Mouse (Mus musculus) CH12.LX (cell line): ENCODE data around the gene Scrt2. TPM values are rescaled to one million over a fixed set of nuclear protein-coding genes. Genes with fewer than 3 reads are reported as not detected.

Experiments used
- DNase-seq: peaks from one replicate; pipeline ENCODE4 v3.0.0-alpha.2; 2013; ENCODE audit errors: extremely low read depth
- H3K27ac ChIP-seq: 2 replicates; pipeline ENCODE4 v1.5.1; 2012; ENCODE audit warnings: low read depth, mild to moderate bottlenecking, control low read depth, moderate library complexity; ENCODE audit not compliant: insufficient read depth
- H3K27me3 ChIP-seq: replicated peaks from 2 replicates; pipeline ENCODE3; 2012; ENCODE audit warnings: inconsistent platforms
- H3K36me3 ChIP-seq, 2 experiments: replicated peaks in 1 of 2; 2 replicates each; pipeline versions ENCODE3 to v1.6.1; 2012; ENCODE audit warnings: inconsistent platforms in 1 of 2, low read length in 1 of 2, mild to moderate bottlenecking in 1 of 2, mixed read lengths in 1 of 2, moderate library complexity in 1 of 2; ENCODE audit not compliant: control insufficient read depth in 1 of 2, insufficient read depth in 1 of 2
- H3K4me1 ChIP-seq, 2 experiments: 2 replicates each; pipeline ENCODE4 v1.6.1; 2012; ENCODE audit warnings: inconsistent platforms in 1 of 2, moderate library complexity in 1 of 2; ENCODE audit not compliant: insufficient read depth in 2 of 2, control insufficient read depth in 1 of 2
- H3K4me2 ChIP-seq: 2 replicates; pipeline ENCODE4 v1.6.1; 2012; ENCODE audit warnings: low read depth, mild to moderate bottlenecking, control low read depth; ENCODE audit not compliant: poor library complexity, insufficient read depth, severe bottlenecking
- H3K4me3 ChIP-seq, 3 experiments: fragments of 150-350 bp in 1 of 3; sonication (generic) in 1 of 3; replicated peaks in 1 of 3; 2 replicates each; pipeline versions ENCODE3 to v1.5.1; 2011 to 2012; ENCODE audit warnings: low read depth in 2 of 3, low read length in 2 of 3, mild to moderate bottlenecking in 2 of 3, moderate library complexity in 2 of 3, control low read depth in 1 of 3, improper control_type of control experiment in 1 of 3, inconsistent platforms in 1 of 3, mixed read lengths in 1 of 3; ENCODE audit not compliant: poor library complexity in 1 of 3
- H3K79me2 ChIP-seq: replicated peaks from 2 replicates; pipeline ENCODE4 v1.6.1; 2012; ENCODE audit warnings: mild to moderate bottlenecking, moderate library complexity; ENCODE audit not compliant: control insufficient read depth, poor library complexity, insufficient read depth, severe bottlenecking; ENCODE audit errors: extremely low read depth
- H3K9ac ChIP-seq: 2 replicates; pipeline ENCODE4 v1.6.1; 2012; ENCODE audit warnings: low read depth, mild to moderate bottlenecking, control low read depth, moderate library complexity; ENCODE audit not compliant: insufficient read depth
- H3K9me3 ChIP-seq: replicated peaks from 2 replicates; pipeline ENCODE3; 2012; ENCODE audit warnings: low read length, inconsistent platforms, mixed read lengths
- CHD1 ChIP-seq: IDR thresholded peaks from 2 replicates; pipeline ENCODE4 v1.6.1; 2012; ENCODE audit warnings: low read depth, low read length, improper control_type of control experiment, inconsistent platforms
- CHD2 ChIP-seq: IDR thresholded peaks from 2 replicates; pipeline ENCODE4 v1.6.1; 2011; ENCODE audit warnings: low read length, improper control_type of control experiment
- E2F4 ChIP-seq: IDR thresholded peaks from 2 replicates; pipeline ENCODE4 v1.6.1; 2011; ENCODE audit warnings: low read depth, low read length, improper control_type of control experiment; ENCODE audit not compliant: insufficient replicate concordance
- ELF1 ChIP-seq: IDR thresholded peaks from 2 replicates; pipeline ENCODE4 v1.6.1; 2014; ENCODE audit warnings: low read depth, mild to moderate bottlenecking, inconsistent platforms, low read length, improper control_type of control experiment
- ETS1 ChIP-seq: conservative IDR thresholded peaks from 2 replicates; pipeline ENCODE4 v1.6.1; 2012; ENCODE audit warnings: low read depth, mild to moderate bottlenecking, inconsistent platforms, low read length, improper control_type of control experiment, moderate library complexity
- GABPA ChIP-seq: IDR thresholded peaks from 2 replicates; pipeline ENCODE4 v1.6.1; 2012; ENCODE audit warnings: low read depth, low read length, improper control_type of control experiment, inconsistent platforms; ENCODE audit not compliant: insufficient replicate concordance
- HCFC1 ChIP-seq: IDR thresholded peaks from 2 replicates; pipeline ENCODE4 v1.6.1; 2012; ENCODE audit warnings: low read depth, mild to moderate bottlenecking, inconsistent platforms, low read length, improper control_type of control experiment
- IRF4 ChIP-seq: IDR thresholded peaks from 2 replicates; pipeline ENCODE4 v1.6.1; 2014; ENCODE audit warnings: low read depth, mild to moderate bottlenecking, inconsistent platforms, low read length, improper control_type of control experiment
- JUN ChIP-seq: IDR thresholded peaks from 2 replicates; pipeline ENCODE4 v1.6.1; 2011; ENCODE audit warnings: low read depth, mild to moderate bottlenecking, low read length, improper control_type of control experiment, moderate library complexity; ENCODE audit not compliant: insufficient read depth
- KAT2A ChIP-seq: IDR thresholded peaks from 2 replicates; pipeline ENCODE4 v1.6.1; 2012; ENCODE audit warnings: low read length, improper control_type of control experiment, inconsistent platforms; ENCODE audit not compliant: insufficient replicate concordance
- MAX ChIP-seq: IDR thresholded peaks from 2 replicates; pipeline ENCODE4 v1.6.1; 2011; ENCODE audit warnings: low read length, improper control_type of control experiment
- NRF1 ChIP-seq: IDR thresholded peaks from 2 replicates; pipeline ENCODE4 v1.6.1; 2014; ENCODE audit warnings: low read depth, mild to moderate bottlenecking, inconsistent platforms, low read length, improper control_type of control experiment, moderate library complexity
- POLR2AphosphoS2 ChIP-seq: IDR thresholded peaks from 2 replicates; pipeline ENCODE4 v1.6.1; 2011; ENCODE audit warnings: low read depth, low read length, improper control_type of control experiment
- RAD21 ChIP-seq: IDR thresholded peaks from 2 replicates; pipeline ENCODE4 v1.6.1; 2011; ENCODE audit warnings: low read depth, mild to moderate bottlenecking, low read length, improper control_type of control experiment, moderate library complexity
- RCOR1 ChIP-seq: conservative IDR thresholded peaks from 2 replicates; pipeline ENCODE4 v1.6.1; 2012; ENCODE audit warnings: low read depth, mild to moderate bottlenecking, inconsistent platforms, low read length, improper control_type of control experiment
- SIN3A ChIP-seq: IDR thresholded peaks from 2 replicates; pipeline ENCODE4 v1.6.1; 2012; ENCODE audit warnings: low read length, improper control_type of control experiment, inconsistent platforms
- SMC3 ChIP-seq: IDR thresholded peaks from 2 replicates; pipeline ENCODE4 v1.6.1; 2011; ENCODE audit warnings: low read depth, low read length, improper control_type of control experiment
- TBP ChIP-seq: conservative IDR thresholded peaks from 2 replicates; pipeline ENCODE4 v1.6.1; 2011; ENCODE audit warnings: low read depth, low read length, improper control_type of control experiment
- TCF12 ChIP-seq: IDR thresholded peaks from 2 replicates; pipeline ENCODE4 v1.6.1; 2014; ENCODE audit warnings: low read depth, mild to moderate bottlenecking, inconsistent platforms, low read length, improper control_type of control experiment
- USF2 ChIP-seq: conservative IDR thresholded peaks from 2 replicates; pipeline ENCODE4 v1.6.1; 2011; ENCODE audit warnings: low read depth, low read length, improper control_type of control experiment
- ZC3H11A ChIP-seq: IDR thresholded peaks from 2 replicates; pipeline ENCODE4 v1.6.1; 2012; ENCODE audit warnings: low read depth, mild to moderate bottlenecking, inconsistent platforms, low read length, improper control_type of control experiment
- dilution Hi-C: fragments of 300-500 bp; cut with MboI; formaldehyde crosslinking; loops from 2 replicates; pipeline ENCODE4 v1.14.3; 2020; ENCODE audit warnings: low sequenced_read_pairs; ENCODE audit not compliant: extremely low pct_unique_long_range_greater_than_20kb, extremely low pct_ligation_motif_present
- in situ Hi-C: fragments of 300-500 bp; cut with MboI; formaldehyde crosslinking; loops from 3 replicates; pipeline ENCODE4 v1.14.3; 2019; ENCODE audit warnings: low sequenced_read_pairs, low pct_ligation_motif_present, low pct_unique_long_range_greater_than_20kb, mixed read lengths
- polyA plus RNA-seq: library from polyadenylated mRNA; unstranded; fragments of >175 nt; gene quantifications from 2 replicates; pipeline ENCODE4 v1.2.1, GENCODE M21; 2012; ENCODE audit warnings: low read depth; ENCODE audit not compliant: insufficient read length
- total RNA-seq, 2 experiments: library from RNA; depleted of rRNA; stranded (reverse); fragments of 300-350 nt in 1 of 2; fragments of >200 nt in 1 of 2; gene quantifications; 2 replicates each; pipeline ENCODE4 v1.2.3; 2012 to 2014

The Scrt2 gene
- total and polyA plus RNA-seq, 3 experiments = not detected

DNA sequence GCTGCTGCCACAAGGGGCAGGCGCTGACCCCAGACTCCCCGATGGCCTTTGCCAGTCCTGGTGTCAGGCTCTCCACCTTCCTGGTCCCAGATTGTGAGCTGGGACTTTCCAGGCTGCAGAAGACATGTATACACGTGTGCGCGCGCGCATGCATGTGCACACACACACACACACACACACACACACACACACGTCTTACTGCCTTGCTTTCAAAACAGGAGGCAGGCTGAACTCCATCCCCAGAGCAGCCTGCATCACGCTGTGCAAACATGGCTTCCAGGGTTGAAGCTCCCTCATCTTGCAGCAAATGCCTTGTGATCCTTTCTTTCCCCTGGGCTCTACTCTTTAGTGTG lies 11.9 kb upstream of the Scrt2 start:
- peaks cover 85% of the 10 kb centered on the region for H3K27me3 ChIP-seq
- no peak overlapping the region for H3K4me2 ChIP-seq
- H3K9me3 ChIP-seq = peaks cover 3% of the 10 kb centered on the region
- in situ Hi-C loops (no loop called here), dilution Hi-C loops (no loop called here)
- no peaks in the 10 kb centered on the region for H3K79me2 ChIP-seq
- no peak overlapping the region for H3K4me3 ChIP-seq
- TF ChIP-seq HCFC1 (no peak), ZC3H11A (no peak)
- no peak overlapping the region for H3K9ac ChIP-seq
- H3K36me3 ChIP-seq = no peaks in the 10 kb centered on the region
- no peak overlapping the region for H3K27ac ChIP-seq
- H3K4me1 ChIP-seq = no peaks in the 10 kb centered on the region
- DNase-seq = no peak

DNA sequence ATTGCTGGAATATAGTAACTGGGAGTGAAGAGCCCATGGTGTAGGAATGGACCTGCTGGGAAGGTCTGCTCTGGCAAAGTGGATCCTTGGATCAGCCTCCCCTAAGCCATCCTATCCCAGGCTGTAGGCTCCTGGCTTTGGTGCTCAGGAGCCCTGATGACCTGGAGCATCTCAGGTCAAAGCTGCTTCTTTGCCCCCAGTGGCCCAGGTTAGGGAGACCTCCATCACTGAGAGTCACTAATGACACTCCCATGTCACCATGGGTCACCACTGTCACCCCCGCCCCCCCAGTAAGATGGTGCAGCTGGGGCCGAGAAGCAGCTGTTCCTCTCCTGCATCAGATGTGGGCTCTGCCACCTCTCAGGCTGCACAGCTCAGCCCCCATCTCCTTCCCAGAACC lies 11.4 kb upstream of the Scrt2 start:
- Histone ChIP-seq H3K79me2 (no peaks in the 10 kb centered on the region), H3K4me1 (no peaks in the 10 kb centered on the region), H3K36me3 (no peaks in the 10 kb centered on the region), H3K27ac (no peak overlapping the region), H3K9me3 (peaks cover 3% of the 10 kb centered on the region), H3K4me2 (no peak overlapping the region), H3K27me3 (peaks cover 85% of the 10 kb centered on the region), H3K9ac (no peak overlapping the region), H3K4me3 (no peak overlapping the region)
- in situ Hi-C loops (no loop called here), dilution Hi-C loops (no loop called here)
- TF ChIP-seq CHD1 (no peak), RAD21 (no peak), POLR2AphosphoS2 (no peak), SIN3A (no peak), NRF1 (no peak), TCF12 (no peak), E2F4 (no peak), MAX (no peak), ELF1 (no peak), CHD2 (no peak), RCOR1 (no peak), IRF4 (no peak), JUN (no peak), ETS1 (no peak), SMC3 (no peak), TBP (no peak), KAT2A (no peak), GABPA (no peak), USF2 (no peak)
- DNase-seq = no peak
